Mouse (Mus musculus): ENCODE results near the gene Ccn6. TPM values are rescaled to one million over a fixed set of nuclear protein-coding genes. Genes with fewer than 3 reads are reported as not detected.
"Not testable (repeated sequence)": the region's sequence is repeated elsewhere in the genome, so short reads cannot be mapped to it uniquely, and the experiment has no call there.

The Ccn6 gene
- under 1 TPM in 1 of 2 experiments, not detected in 1; 0.32 TPM for total RNA-seq (2021)
- 0.23 TPM in 1 of 2 replicates, not detected in the other for polyA plus RNA-seq (2012; rRNA removed)
- long read RNA-seq: 0 reads

DNA sequence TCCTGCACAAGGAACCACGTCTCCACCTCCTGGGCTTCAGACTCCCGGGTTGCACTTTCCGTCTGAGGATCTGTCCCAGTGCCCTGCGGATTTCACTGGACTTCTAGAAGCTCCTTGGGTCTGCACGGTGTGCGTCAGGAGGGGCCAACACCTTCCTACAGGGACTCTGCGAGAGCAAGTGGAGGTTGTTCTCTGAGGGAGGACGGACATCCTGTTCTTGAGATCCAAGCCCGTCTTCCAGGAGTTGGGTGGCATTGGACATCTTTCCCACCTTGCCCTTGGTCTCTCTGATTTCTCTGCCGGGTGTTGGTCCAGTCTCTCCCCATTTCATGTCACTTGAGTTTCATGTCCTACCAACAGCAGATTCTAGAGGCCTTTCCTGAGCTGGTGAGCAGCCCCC lies at the start of gene Ccn6:
Gene Ccn6, minus strand, starts transcription at position 101 of the 400 bp plus-strand sequence.
- TF ChIP-seq CTCF (IDR thresholded peaks at IDR 0.05): no peak
- no peak for TF ChIP-seq EP300 (IDR thresholded peaks at IDR 0.05; ENCODE audit: insufficient read depth, low read depth, low read length)
- no peak for TF ChIP-seq POLR2A (IDR thresholded peaks at IDR 0.05; ENCODE audit: insufficient read depth, low read depth, low read length)
- intact Hi-C loops (cut with DNase I): no loop called here
- no peaks in the 10 kb centered on the region for H3K79me2 ChIP-seq (replicated peaks; ENCODE audit: control insufficient read depth, insufficient read depth, low read length)
- H3K4me3 ChIP-seq: no peak within 1 kb of the TSS
- no peak for DNase-seq
- H3K36me3 ChIP-seq (ENCODE audit: control insufficient read depth, insufficient read depth, low read length): no peaks in the 10 kb centered on the region
- H3K27me3 ChIP-seq (ENCODE audit: control insufficient read depth, insufficient read depth, low read length): no peaks in the 10 kb centered on the region
- WGBS: 89% methylated on average over 10 of the region's 10 CpGs
- H3K27ac ChIP-seq: no peak within 1 kb of the TSS
- H3K4me1 ChIP-seq (ENCODE audit: control insufficient read depth, insufficient read depth, low read length): no peaks in the 10 kb centered on the region
- no peak within 1 kb of the TSS for H3K9ac ChIP-seq (ENCODE audit: low read depth, low read length)

- Histone ChIP-seq H3K4me1 (ENCODE audit: control insufficient read depth, insufficient read depth, low read length) (no peaks in the 10 kb centered on the region), H3K4me3 (no peak overlapping the region), H3K27ac (no peak overlapping the region), H3K79me2 (replicated peaks; ENCODE audit: control insufficient read depth, insufficient read depth, low read length) (no peaks in the 10 kb centered on the region), H3K27me3 (ENCODE audit: control insufficient read depth, insufficient read depth, low read length) (no peaks in the 10 kb centered on the region), H3K9ac (ENCODE audit: low read depth, low read length) (no peak overlapping the region), H3K36me3 (ENCODE audit: control insufficient read depth, insufficient read depth, low read length) (no peaks in the 10 kb centered on the region)
- intact Hi-C loops (cut with DNase I): no loop called here
- TF ChIP-seq POLR2A (IDR thresholded peaks at IDR 0.05; ENCODE audit: insufficient read depth, low read depth, low read length) (no peak), EP300 (IDR thresholded peaks at IDR 0.05; ENCODE audit: insufficient read depth, low read depth, low read length) (no peak), CTCF (IDR thresholded peaks at IDR 0.05) (no peak)
- DNase-seq: no peak
These were observed 46.4 kb upstream of the Ccn6 start for GRCm38 (mm10) chr10:39210031-39210430.

DNA sequence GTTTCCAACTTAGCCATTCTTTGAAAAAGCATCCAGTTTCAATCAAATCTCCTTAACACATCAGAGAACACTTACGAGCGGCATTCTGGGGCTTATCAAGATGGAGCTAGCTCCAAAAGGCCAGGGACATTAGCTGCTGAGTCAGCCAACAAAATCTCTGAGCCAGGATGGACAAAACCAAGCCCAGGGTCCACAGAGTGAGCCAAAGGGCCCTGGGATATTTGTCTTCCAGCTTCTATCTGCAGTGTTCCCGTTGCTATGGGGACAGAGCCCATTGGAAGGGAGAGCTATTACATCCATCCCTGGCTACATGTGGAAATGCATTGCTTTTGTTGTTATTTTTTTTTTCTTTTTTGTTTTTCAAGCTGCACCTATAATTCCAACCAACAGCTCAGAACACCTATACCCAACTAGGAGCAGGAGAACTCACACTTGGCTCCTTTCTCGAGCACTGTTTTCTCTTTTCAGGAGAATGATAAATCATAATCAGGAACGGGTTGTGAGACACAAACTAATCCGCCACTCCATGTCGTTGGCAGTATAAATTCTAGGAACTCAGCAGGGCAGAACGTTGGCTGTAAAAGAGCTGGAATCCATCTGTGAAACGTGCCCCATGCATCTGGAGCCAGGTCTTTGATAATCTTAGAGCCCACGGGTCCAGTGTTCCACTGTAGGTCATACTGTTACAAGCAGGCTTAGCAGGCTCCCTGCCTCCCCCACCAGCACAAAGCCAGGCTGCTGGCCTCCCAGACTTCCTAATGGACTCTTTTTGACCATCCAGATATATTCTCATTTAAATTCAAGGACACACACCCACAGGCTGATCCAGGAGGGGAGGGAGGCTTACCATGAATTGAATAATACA lies 45.8 kb upstream of the Ccn6 start:
- 64% methylated on average over 10 of the region's 10 CpGs for WGBS
- no peak overlapping the region for H3K9ac ChIP-seq (ENCODE audit: low read depth, low read length)
- no peak overlapping the region for H3K4me3 ChIP-seq
- no peaks in the 10 kb centered on the region for H3K36me3 ChIP-seq (ENCODE audit: control insufficient read depth, insufficient read depth, low read length)
- H3K4me1 ChIP-seq (ENCODE audit: control insufficient read depth, insufficient read depth, low read length): no peaks in the 10 kb centered on the region
- no peak overlapping the region for H3K27ac ChIP-seq
- H3K27me3 ChIP-seq (ENCODE audit: control insufficient read depth, insufficient read depth, low read length): no peaks in the 10 kb centered on the region
- TF ChIP-seq POLR2A (IDR thresholded peaks at IDR 0.05; ENCODE audit: insufficient read depth, low read depth, low read length) (no peak), EP300 (IDR thresholded peaks at IDR 0.05; ENCODE audit: insufficient read depth, low read depth, low read length) (no peak), CTCF (IDR thresholded peaks at IDR 0.05) (no peak)
- no peaks in the 10 kb centered on the region for H3K79me2 ChIP-seq (replicated peaks; ENCODE audit: control insufficient read depth, insufficient read depth, low read length)
- intact Hi-C loops (cut with DNase I): no loop called here
- DNase-seq: peak; percentile 37 to 46

GRCm38 (mm10) chr10:39208712-39209111 lies 45.1 kb upstream of the Ccn6 start:
- no peaks in the 10 kb centered on the region for H3K36me3 ChIP-seq (ENCODE audit: control insufficient read depth, insufficient read depth, low read length)
- H3K27me3 ChIP-seq (ENCODE audit: control insufficient read depth, insufficient read depth, low read length): no peaks in the 10 kb centered on the region
- no peak for DNase-seq
- intact Hi-C loops (cut with DNase I): no loop called here
- WGBS: 62% methylated on average over 4 of the region's 4 CpGs
- H3K4me1 ChIP-seq (ENCODE audit: control insufficient read depth, insufficient read depth, low read length): no peaks in the 10 kb centered on the region
- H3K79me2 ChIP-seq (replicated peaks; ENCODE audit: control insufficient read depth, insufficient read depth, low read length): no peaks in the 10 kb centered on the region
- no peak overlapping the region for H3K4me3 ChIP-seq
- TF ChIP-seq EP300 (IDR thresholded peaks at IDR 0.05; ENCODE audit: insufficient read depth, low read depth, low read length): no peak
- TF ChIP-seq CTCF (IDR thresholded peaks at IDR 0.05): no peak
- no peak for TF ChIP-seq POLR2A (IDR thresholded peaks at IDR 0.05; ENCODE audit: insufficient read depth, low read depth, low read length)
- H3K27ac ChIP-seq: no peak overlapping the region
- no peak overlapping the region for H3K9ac ChIP-seq (ENCODE audit: low read depth, low read length)

GRCm38 (mm10) chr10:39207310-39207855 lies 43.8 kb upstream of the Ccn6 start:
- Histone ChIP-seq H3K4me3 (no peak overlapping the region), H3K4me1 (ENCODE audit: control insufficient read depth, insufficient read depth, low read length) (no peaks in the 10 kb centered on the region), H3K79me2 (replicated peaks; ENCODE audit: control insufficient read depth, insufficient read depth, low read length) (no peaks in the 10 kb centered on the region), H3K9ac (ENCODE audit: low read depth, low read length) (no peak overlapping the region), H3K27me3 (ENCODE audit: control insufficient read depth, insufficient read depth, low read length) (no peaks in the 10 kb centered on the region), H3K27ac (no peak overlapping the region), H3K36me3 (ENCODE audit: control insufficient read depth, insufficient read depth, low read length) (no peaks in the 10 kb centered on the region)
- TF ChIP-seq EP300 (IDR thresholded peaks at IDR 0.05; ENCODE audit: insufficient read depth, low read depth, low read length) (no peak), POLR2A (IDR thresholded peaks at IDR 0.05; ENCODE audit: insufficient read depth, low read depth, low read length) (no peak)
- intact Hi-C loops (cut with DNase I): no loop called here
- 73% methylated on average over 3 of the region's 3 CpGs for WGBS
- DNase-seq: no peak

GRCm38 (mm10) chr10:39202490-39202889 lies 38.9 kb upstream of the Ccn6 start:
- no peaks in the 10 kb centered on the region for H3K27me3 ChIP-seq (ENCODE audit: control insufficient read depth, insufficient read depth, low read length)
- H3K4me3 ChIP-seq: no peak overlapping the region
- no peak overlapping the region for H3K27ac ChIP-seq
- intact Hi-C loops (cut with DNase I): no loop called here
- no peaks in the 10 kb centered on the region for H3K4me1 ChIP-seq (ENCODE audit: control insufficient read depth, insufficient read depth, low read length)
- 63% methylated on average over 4 of the region's 4 CpGs for whole genome bisulfite sequencing
- TF ChIP-seq CTCF (IDR thresholded peaks at IDR 0.05) (no peak), POLR2A (IDR thresholded peaks at IDR 0.05; ENCODE audit: insufficient read depth, low read depth, low read length) (no peak), EP300 (IDR thresholded peaks at IDR 0.05; ENCODE audit: insufficient read depth, low read depth, low read length) (no peak)
- H3K79me2 ChIP-seq (replicated peaks; ENCODE audit: control insufficient read depth, insufficient read depth, low read length): no peaks in the 10 kb centered on the region
- no peak for DNase-seq
- no peak overlapping the region for H3K9ac ChIP-seq (ENCODE audit: low read depth, low read length)
- no peaks in the 10 kb centered on the region for H3K36me3 ChIP-seq (ENCODE audit: control insufficient read depth, insufficient read depth, low read length)

- H3K9ac ChIP-seq (ENCODE audit: low read depth, low read length); H3K79me2 ChIP-seq (replicated peaks; ENCODE audit: control insufficient read depth, insufficient read depth, low read length); intact Hi-C loops (cut with DNase I); H3K36me3 ChIP-seq (ENCODE audit: control insufficient read depth, insufficient read depth, low read length); DNase-seq; H3K4me3 ChIP-seq; H3K4me1 ChIP-seq (ENCODE audit: control insufficient read depth, insufficient read depth, low read length); H3K27me3 ChIP-seq (ENCODE audit: control insufficient read depth, insufficient read depth, low read length); H3K27ac ChIP-seq: not testable (repeated sequence)
- WGBS: 95% methylated on average over 11 of the region's 11 CpGs
These were observed 34.6 kb upstream of the Ccn6 start for GRCm38 (mm10) chr10:39198216-39198615.

All from heart, adult 2 months (tissue).